Mouse (Mus musculus) embryonic facial prominence, embryonic 10.5 days (tissue): Measurements from ENCODE around the gene Fgf2. TPM values are rescaled to one million over a fixed set of nuclear protein-coding genes. Genes with fewer than 3 reads are reported as not detected.

ENCODE experiments used
- DNase-seq: peaks from one replicate; pipeline ENCODE4 v3.0.0-alpha.2; 2017; ENCODE audit warnings: low spot score
- H3K27ac ChIP-seq: fragments of 300-500 bp; sonication (generic); replicated peaks from 2 replicates; pipeline ENCODE4 v1.5.1; 2016; ENCODE audit warnings: mild to moderate bottlenecking
- H3K27me3 ChIP-seq: fragments of 300-500 bp; sonication (generic); replicated peaks from 2 replicates; pipeline ENCODE4 v1.6.1; 2016; ENCODE audit warnings: low read depth, mild to moderate bottlenecking; ENCODE audit not compliant: poor library complexity, severe bottlenecking
- H3K36me3 ChIP-seq: fragments of 300-500 bp; sonication (generic); replicated peaks from 2 replicates; pipeline ENCODE4 v1.6.1; 2016; ENCODE audit warnings: mild to moderate bottlenecking, moderate library complexity
- H3K4me1 ChIP-seq: fragments of 300-500 bp; sonication (generic); 2 replicates; pipeline ENCODE4 v1.6.1; 2016
- H3K4me3 ChIP-seq: fragments of 300-500 bp; sonication (generic); 2 replicates; pipeline ENCODE4 v1.5.1; 2016; ENCODE audit warnings: mild to moderate bottlenecking, moderate library complexity
- H3K9me3 ChIP-seq: fragments of 300-500 bp; sonication (generic); 2 replicates; pipeline ENCODE4 v1.6.1; 2016; ENCODE audit warnings: mild to moderate bottlenecking
- WGBS: fragments of 180-500 bp; shearing (Covaris S2); methylation state at CpG from one replicate; pipeline ENCODE4 v1.1.7; 2016; 5-methylcytosine and 5-hydroxymethylcytosine counted together
- polyA plus RNA-seq: library from polyadenylated mRNA; unstranded; fragments of >200 nt; fragmentation: Nextera tagmentation; extraction: Ambion mirVana; gene quantifications from 2 replicates; pipeline ENCODE4 v1.2.1, GENCODE M21; 2016

Fgf2 gene
- polyA plus RNA-seq, 1 experiment from 2014 or later, result 0.41 TPM

DNA sequence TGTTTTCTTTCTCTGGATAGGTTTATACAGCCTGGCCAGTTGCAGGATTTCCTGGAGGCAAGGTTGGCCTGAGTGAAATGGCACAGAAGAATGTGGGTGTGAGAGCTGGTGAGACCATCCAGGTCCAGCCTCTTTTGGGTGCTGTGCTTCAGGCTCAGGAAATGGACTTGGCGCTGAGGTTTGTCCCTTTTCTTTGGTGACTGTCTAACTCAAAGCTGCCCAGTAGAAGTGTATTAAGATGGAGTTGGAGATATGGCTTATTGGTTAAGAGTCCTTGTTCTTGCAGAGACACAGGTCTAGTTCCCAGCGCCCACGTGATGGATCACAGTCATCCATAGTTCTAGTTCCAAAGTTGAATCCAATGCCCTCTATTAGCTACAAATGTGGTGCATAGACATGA lies 77.9 kb downstream of the Fgf2 start:
- Histone ChIP-seq H3K27me3 (no peaks in the 10 kb centered on the region), H3K4me3 (no peak overlapping the region), H3K9me3 (no peaks in the 10 kb centered on the region), H3K36me3 (peaks cover 71% of the 10 kb centered on the region), H3K27ac (no peak overlapping the region), H3K4me1 (peaks cover 12% of the 10 kb centered on the region)
- WGBS, result 94% methylated on average over 3 of the region's 3 CpGs
- no peak for DNase-seq

DNA sequence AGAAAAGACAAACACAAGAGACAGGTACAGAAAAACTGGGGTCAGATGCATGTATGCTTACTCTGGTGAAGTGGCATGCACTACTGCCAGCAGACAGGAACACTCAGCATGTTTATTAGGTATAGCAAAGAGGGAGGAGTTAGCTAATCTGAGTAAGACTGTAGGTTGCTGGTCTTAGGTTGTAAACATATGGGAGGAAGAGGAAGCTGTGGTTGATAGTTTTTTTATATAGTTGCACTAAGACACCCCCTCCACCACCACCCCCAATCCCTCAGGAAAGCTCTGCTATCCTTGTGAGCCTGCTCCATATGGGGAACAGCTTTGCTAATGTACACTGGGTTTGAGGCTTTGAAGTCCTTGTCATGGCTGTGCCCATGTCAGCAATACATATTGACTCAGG lies 82.2 kb downstream of the Fgf2 start:
- H3K27ac ChIP-seq, result no peak overlapping the region
- DNase-seq, result no peak
- peaks cover 86% of the 10 kb centered on the region for H3K36me3 ChIP-seq
- no peaks in the 10 kb centered on the region for H3K27me3 ChIP-seq
- no peaks in the 10 kb centered on the region for H3K4me1 ChIP-seq
- H3K4me3 ChIP-seq, result no peak overlapping the region
- no peaks in the 10 kb centered on the region for H3K9me3 ChIP-seq

DNA sequence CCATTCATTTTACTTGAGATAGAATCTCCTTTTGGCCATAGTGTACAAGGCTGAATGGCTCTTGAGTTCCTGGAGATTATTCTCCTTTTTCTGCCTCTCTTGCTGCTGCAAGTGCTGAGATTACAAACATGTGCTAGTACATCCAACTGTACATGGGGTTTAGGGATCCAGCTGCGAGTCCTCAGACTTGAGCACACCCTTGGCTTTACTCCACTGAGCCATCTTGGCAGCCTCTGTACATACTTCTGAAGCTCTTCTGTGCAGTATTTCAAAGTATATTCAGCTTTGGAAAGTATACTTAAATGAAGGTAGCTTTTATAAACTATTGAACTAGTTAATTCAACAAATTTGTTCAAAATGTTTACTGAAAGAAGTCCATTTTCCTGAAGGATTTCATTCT lies 91.6 kb downstream of the Fgf2 start:
- Histone ChIP-seq H3K4me1 (no peaks in the 10 kb centered on the region), H3K27me3 (no peaks in the 10 kb centered on the region), H3K27ac (no peak overlapping the region), H3K4me3 (no peak overlapping the region), H3K9me3 (no peaks in the 10 kb centered on the region), H3K36me3 (peaks cover 81% of the 10 kb centered on the region)
- no peak for DNase-seq
- 93% methylated on average over 1 of the region's 1 CpGs for WGBS

DNA sequence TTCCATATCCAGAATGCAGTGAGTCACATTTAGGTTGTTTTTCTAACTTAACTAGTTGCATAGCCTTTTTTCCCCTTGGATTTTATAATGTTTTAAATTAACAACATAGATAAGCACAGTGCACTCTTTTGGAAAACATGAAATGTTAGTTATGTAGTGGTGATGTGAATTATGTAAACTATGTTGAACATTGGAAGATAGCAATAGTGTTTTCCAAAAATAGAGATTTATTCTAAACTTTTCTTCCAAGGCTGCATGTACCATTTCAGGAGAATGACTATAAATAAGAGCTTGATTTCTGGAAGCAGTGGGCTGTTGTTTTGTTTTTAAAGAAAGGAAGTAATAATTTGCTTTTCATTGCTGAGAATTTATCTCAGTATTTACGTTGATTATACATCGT lies 95.3 kb downstream of the Fgf2 start:
- peaks cover 51% of the 10 kb centered on the region for H3K36me3 ChIP-seq
- H3K4me3 ChIP-seq, result no peak overlapping the region
- no peaks in the 10 kb centered on the region for H3K4me1 ChIP-seq
- DNase-seq, result no peak
- H3K27me3 ChIP-seq, result no peaks in the 10 kb centered on the region
- H3K27ac ChIP-seq, result no peak overlapping the region
- no peaks in the 10 kb centered on the region for H3K9me3 ChIP-seq
- 94% methylated on average over 2 of the region's 2 CpGs for WGBS

DNA sequence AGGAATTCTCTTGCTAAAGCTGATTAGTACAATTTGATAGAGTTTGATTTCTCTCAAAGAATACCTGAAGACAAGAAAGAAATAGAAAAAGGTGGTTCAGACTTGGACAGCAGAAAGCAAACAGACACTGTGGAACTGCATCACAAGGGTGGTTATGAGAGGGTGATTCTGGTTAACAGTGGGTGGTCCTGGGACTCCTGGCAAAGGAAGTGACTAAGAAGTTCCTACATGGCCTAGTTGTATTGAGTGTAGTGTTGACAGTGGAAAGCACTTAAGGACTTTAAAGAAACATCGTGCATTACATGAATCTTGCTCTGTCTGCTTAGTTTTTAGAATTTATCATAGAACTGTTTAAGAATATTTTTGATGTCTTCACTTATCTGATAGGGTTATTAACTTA lies 107.8 kb downstream of the Fgf2 start:
- H3K4me3 ChIP-seq, result no peak overlapping the region
- WGBS, result 90% methylated on average over 1 of the region's 1 CpGs
- peaks cover 26% of the 10 kb centered on the region for H3K36me3 ChIP-seq
- DNase-seq, result no peak
- H3K27me3 ChIP-seq, result no peaks in the 10 kb centered on the region
- H3K9me3 ChIP-seq, result no peaks in the 10 kb centered on the region
- no peaks in the 10 kb centered on the region for H3K4me1 ChIP-seq
- no peak overlapping the region for H3K27ac ChIP-seq

Other genes starting within 250 kb of the Fgf2 start
- gene Il2, start 222.4 kb upstream of the Fgf2 start, polyA plus RNA-seq, result 0.18 and 0.22 TPM in 2 replicates
- 0.05 TPM in 1 of 2 replicates, not detected in the other for gene Il21, start 115.7 kb upstream of the Fgf2 start, polyA plus RNA-seq
- 8.6 and 8.7 TPM in 2 replicates for gene Bbs12, start 35.8 kb upstream of the Fgf2 start, polyA plus RNA-seq
- gene Cetn4, start 35.6 kb upstream of the Fgf2 start, polyA plus RNA-seq, result 1.4 and 2.4 TPM in 2 replicates
- gene Spata5, start 71.5 kb downstream of the Fgf2 start, polyA plus RNA-seq, result 49.8 and 51.7 TPM in 2 replicates
- gene Nudt6, start 71.9 kb downstream of the Fgf2 start, polyA plus RNA-seq, result 3.6 and 4.2 TPM in 2 replicates